Mouse (Mus musculus): ENCODE data around the gene Vmn1r55. TPM values are rescaled to one million over a fixed set of nuclear protein-coding genes. Genes with fewer than 3 reads are reported as not detected.

The Vmn1r55 gene
- 0.12 TPM for polyA plus RNA-seq (2017; shearing (Covaris generic))

DNA sequence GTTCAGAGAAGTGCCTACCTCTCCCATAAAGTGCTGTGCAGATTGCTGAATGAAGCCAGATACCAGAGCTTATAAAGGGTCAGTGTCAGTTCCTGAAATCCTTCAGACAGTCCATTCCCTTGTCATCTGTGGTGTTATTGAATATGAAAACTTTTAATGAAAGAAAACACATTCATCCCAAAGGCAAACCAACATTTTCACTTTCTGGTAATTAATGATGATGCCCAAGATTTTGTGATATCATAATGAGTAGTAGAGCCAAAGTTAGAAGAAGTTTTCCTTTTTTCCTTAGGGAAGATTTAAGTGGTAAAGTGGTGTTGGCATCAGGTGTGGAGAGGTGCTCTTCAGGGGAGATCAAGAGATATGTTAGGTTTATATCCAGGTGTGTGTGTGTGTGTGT is at the start of gene Vmn1r55:
Gene Vmn1r55 (minus strand): TSS at position 101 of the 400 bp plus-strand sequence.

GRCm38 (mm10) chr7:5196647-5197046 is 47.2 kb upstream of the Vmn1r55 start, which contains the start of gene Vmn1r56:
Gene Vmn1r56, minus strand, starts transcription at chr7:5196747.

GRCm38 (mm10) chr7:5125549-5126406 is 23.7 kb downstream of the Vmn1r55 start, which contains the start of gene Rasl2-9:
Gene Rasl2-9, minus strand, starts transcription at chr7:5125950.

GRCm38 (mm10) chr7:5116850-5117249 is 32.6 kb downstream of the Vmn1r55 start, which contains the start of gene Rfpl4:
Gene Rfpl4, minus strand, starts transcription at chr7:5116950.

DNA sequence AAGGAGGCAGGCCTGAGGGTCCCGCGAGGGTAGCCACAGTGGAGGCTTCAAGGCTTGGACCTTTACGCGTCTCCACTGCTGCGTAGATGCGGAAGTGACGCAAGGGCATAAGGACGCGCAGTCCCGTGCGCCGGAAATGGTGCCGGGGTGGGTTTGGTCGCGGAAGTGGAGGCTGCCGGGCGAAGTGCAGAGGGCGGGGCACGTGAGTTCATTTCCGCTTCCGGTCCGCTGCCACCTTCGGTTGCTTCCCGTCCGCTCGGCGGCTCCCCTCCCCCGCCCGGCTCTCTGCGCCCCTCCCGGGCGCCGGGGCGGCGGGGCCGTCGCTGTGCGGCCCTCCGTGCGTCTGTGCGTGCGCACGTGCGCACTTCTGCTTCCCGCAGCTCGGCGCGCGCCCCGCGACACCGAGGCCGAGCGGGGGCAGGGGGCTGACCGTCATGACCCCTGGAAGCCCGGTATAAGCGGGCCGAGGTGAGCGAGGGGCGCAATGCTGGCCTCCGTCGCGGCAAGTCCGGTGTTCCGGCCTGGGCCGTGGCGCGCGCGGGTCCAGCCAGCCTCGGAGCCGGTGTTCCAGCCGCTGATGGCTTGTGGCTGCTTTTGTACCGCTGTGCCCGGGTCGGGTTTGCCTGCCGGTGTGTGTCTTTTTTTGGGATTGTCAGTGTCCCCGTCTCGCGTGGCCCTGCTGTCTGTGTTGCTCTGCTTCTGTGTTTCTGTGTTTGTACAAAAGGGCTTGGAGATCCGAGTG is 69.3 kb downstream of the Vmn1r55 start, which contains the start of gene Epn1:
Gene Epn1 (plus strand): TSS at position 226 of the 742 bp plus-strand sequence.

Other genes starting within 250 kb of the Vmn1r55 start
- not detected for gene Gm36210, start 243.2 kb downstream of the Vmn1r55 start, polyA plus RNA-seq (2017; shearing (Covaris generic))
- 0.94 TPM for gene Zfp628, start 234.5 kb downstream of the Vmn1r55 start, polyA plus RNA-seq (2017; shearing (Covaris generic))
- 1.9 TPM for gene Nat14, start 227.6 kb downstream of the Vmn1r55 start, polyA plus RNA-seq (2017; shearing (Covaris generic))
- not detected for gene Ssc5d, start 223.9 kb downstream of the Vmn1r55 start, polyA plus RNA-seq (2017; shearing (Covaris generic))
- 0.17 TPM for gene Sbk2, start 185.3 kb downstream of the Vmn1r55 start, polyA plus RNA-seq (2017; shearing (Covaris generic))
- not detected for gene Sbk3, start 178.5 kb downstream of the Vmn1r55 start, polyA plus RNA-seq (2017; shearing (Covaris generic))
- 17.6 TPM for gene Zfp579, start 153.5 kb downstream of the Vmn1r55 start, polyA plus RNA-seq (2017; shearing (Covaris generic))
- 36.2 TPM for gene Zfp524, start 135.3 kb downstream of the Vmn1r55 start, polyA plus RNA-seq (2017; shearing (Covaris generic))
- 45.0 TPM for gene Fiz1, start 135.0 kb downstream of the Vmn1r55 start, polyA plus RNA-seq (2017; shearing (Covaris generic))
- gene Gm44973, start 134.2 kb downstream of the Vmn1r55 start, polyA plus RNA-seq (2017; shearing (Covaris generic)): 10.5 TPM
- 12.2 TPM for gene Zfp865, start 129.3 kb downstream of the Vmn1r55 start, polyA plus RNA-seq (2017; shearing (Covaris generic))
- not detected for gene Ccdc106, start 129.1 kb downstream of the Vmn1r55 start, polyA plus RNA-seq (2017; shearing (Covaris generic))
- not detected for gene 4632433K11Rik, start 115.6 kb downstream of the Vmn1r55 start, polyA plus RNA-seq (2017; shearing (Covaris generic))
- 4.6 TPM for gene Zfp784, start 111.2 kb downstream of the Vmn1r55 start, polyA plus RNA-seq (2017; shearing (Covaris generic))
- 2.0 TPM for gene Zfp580, start 98.1 kb downstream of the Vmn1r55 start, polyA plus RNA-seq (2017; shearing (Covaris generic))
- 109 TPM for gene U2af2, start 87.5 kb downstream of the Vmn1r55 start, polyA plus RNA-seq (2017; shearing (Covaris generic))
- 12.8 TPM for gene Epn1, start 69.4 kb downstream of the Vmn1r55 start, polyA plus RNA-seq (2017; shearing (Covaris generic))
- gene Rfpl4, start 32.7 kb downstream of the Vmn1r55 start, polyA plus RNA-seq (2017; shearing (Covaris generic)): not detected
- not detected for gene Rasl2-9, start 23.7 kb downstream of the Vmn1r55 start, polyA plus RNA-seq (2017; shearing (Covaris generic))
- gene Vmn1r56, start 47.1 kb upstream of the Vmn1r55 start, polyA plus RNA-seq (2017; shearing (Covaris generic)): not detected
- not detected for gene Vmn1r57, start 68.8 kb upstream of the Vmn1r55 start, polyA plus RNA-seq (2017; shearing (Covaris generic))
- gene Gm5065, start 200.9 kb upstream of the Vmn1r55 start, polyA plus RNA-seq (2017; shearing (Covaris generic)): not detected
- gene Nlrp2, start 201.4 kb upstream of the Vmn1r55 start, polyA plus RNA-seq (2017; shearing (Covaris generic)): not detected